Mouse (Mus musculus) gastrocnemius, postnatal 4 days (tissue): ENCODE data around the gene Nmu. TPM values are rescaled to one million over a fixed set of nuclear protein-coding genes. Genes with fewer than 3 reads are reported as not detected.
A peak's percentile ranks its signal among the peaks of the same experiment; 100 is the strongest.

Source experiments
- DNase-seq, 2 experiments: peaks; one replicate each; pipeline ENCODE4 v3.0.0; 2021 to 2022; ENCODE audit warnings: low spot score in 2 of 2, mixed read lengths in 2 of 2
- long read RNA-seq, 2 experiments: library from polyadenylated mRNA; stranded (forward); transcript quantifications; one replicate each; pipeline ENCODE4 v2.0.0; 2021
- total RNA-seq, 2 experiments: library from RNA; stranded (reverse); gene quantifications; 2 replicates each; pipeline ENCODE4 v1.2.3; 2021

The Nmu gene
- under 1 TPM in 1 of 2 experiments, not detected in 1; 0.56 TPM for total RNA-seq
- long read RNA-seq, experiment 1 = 0 reads
- long read RNA-seq, experiment 2 = 0 reads

DNA sequence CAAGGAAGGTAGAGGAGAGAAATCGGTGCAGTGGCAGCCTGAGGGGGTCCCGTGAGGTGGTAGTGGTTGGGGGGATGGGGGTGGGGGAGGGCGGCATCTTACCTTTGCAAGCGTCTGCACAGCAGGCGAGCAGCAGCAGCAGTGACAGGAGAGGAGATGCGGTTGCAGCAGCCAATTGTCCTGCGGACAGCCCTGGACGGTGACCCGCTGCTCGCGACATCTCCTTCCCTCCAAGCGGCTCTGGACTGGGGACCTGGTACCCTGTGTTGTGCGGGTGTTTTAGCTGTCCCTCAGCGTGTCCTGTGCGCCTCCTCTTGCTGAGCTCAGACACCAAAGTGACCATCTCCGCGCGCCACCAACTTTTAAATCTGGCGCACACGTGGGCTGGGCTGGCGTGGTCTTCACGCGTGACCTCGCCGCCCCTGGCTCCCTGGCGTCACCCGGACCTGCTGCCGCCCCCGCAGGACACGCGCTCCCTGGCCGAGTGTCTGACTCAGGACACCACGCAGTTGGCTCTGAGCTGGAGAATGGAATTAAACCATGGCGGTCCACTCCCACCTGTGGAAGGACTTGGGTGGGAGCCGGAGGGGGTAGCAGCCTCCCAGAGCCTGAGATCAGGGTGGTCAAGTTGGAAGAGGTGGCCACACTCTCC, at the start of gene Nmu:
Gene Nmu (minus strand): TSS at position 336 of the 652 bp plus-strand sequence.
- DNase-seq = peak in 1 of 2 experiments; percentile 16

DNA sequence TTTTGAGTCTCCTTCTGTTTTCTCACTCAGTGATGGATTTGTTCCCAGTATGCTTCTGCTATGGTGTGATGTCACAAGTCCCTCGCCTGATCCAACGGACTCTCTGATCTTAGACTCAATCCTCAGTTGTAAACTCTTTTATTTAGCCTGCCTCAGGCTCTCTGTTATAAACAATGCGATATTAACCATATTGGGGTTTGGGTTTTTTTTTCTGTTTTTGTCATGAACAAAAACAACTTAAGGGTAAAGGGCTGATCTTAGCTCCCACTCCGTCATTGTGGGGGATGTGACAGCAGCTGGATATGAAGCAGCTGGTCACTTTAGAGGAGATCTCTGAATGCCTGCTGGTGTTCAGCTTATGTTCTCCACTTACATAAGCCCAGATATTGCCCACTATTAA, 48.1 kb upstream of the Nmu start:
- DNase-seq = no peak

DNA sequence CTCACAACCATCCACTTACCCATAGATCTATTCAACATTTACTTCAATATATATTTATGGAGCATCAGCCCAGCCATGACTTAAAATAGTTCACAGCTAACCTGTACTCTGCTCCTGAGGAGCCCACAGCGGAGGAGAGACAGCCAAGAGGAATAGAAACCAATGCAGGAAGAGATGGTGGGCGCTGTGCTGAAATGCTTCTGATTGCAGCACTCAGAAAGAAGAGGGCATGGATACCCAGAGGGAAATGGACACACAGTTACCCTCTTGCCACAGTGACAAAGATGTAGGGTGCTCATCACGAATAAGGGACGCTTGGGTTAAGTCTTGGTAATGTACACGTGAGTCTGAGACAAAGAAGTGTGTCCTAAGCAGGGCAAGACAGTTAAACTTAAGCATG, 30.8 kb upstream of the Nmu start:
- no peak for DNase-seq

DNA sequence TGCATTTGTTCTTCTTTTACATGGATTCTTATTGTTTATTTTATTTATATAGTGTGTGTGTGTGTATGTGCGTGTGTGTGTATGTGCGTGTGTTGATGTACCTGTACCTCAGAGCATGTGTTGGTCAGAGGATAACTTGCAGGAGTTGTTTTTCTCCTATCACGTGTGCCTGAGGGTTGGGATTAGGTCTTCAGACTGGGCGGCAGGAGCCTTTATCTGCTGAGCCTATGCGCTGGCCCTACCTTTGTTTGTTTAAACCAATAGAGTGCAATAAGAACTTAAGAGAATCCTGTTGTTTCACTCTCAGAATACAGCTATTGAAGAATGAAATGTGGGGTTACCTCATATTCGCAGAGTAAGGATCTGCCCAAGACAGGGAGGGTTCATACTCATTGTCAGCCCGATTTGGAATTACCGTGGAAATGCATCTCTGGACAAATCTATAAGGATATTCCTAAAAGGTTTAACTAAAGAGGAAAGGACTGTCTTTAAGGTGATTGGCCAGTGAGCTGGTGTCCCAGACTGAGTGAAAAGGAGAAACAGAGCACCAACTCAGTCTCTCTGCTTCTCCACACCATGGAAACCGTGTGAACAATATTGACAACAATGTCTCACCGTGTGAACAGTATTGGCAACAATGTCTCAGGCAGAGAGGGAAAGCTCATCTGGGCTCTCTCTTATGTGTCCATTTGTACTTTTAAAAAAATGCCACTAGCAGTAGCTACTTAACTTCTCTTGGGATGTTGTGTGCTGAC, 25.6 kb upstream of the Nmu start:
- DNase-seq = no peak

DNA sequence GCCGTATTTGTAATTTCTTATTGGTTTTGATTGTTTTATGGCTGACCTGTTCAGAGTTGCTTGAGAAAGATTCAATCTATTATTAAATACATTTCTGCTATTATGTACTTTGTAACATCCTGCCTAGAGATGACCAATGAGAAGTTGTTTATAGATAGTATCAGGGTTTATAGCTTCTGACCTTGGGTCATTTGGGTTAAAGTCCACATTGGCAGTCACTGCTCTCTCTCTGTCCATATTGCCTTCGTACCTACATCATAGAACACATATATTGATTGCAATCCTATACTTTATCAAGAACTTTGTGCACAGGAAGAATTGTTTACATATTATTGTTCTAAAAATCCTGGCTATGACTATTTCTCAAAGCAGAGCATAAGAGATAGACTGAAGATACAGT, 24.9 kb upstream of the Nmu start:
- no peak for DNase-seq

DNA sequence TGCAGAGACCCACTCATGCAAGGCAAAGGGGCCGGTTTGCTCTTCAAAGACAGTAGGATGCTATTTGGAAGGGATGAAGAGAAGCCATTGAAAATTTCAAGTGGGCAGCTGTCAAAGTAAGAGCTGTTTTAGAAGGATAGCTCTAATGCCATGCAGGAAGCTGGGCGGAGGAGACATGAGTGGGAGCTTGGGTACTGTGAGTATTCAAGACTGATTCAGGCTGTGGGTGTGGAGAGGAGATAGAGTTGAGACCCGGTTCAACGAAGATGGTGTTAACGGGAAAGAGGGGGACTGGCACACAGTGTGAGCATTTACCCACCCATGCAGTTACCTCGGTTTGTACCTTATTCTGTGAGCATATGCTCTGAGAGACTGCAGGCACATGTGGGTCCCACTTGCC, 20.1 kb upstream of the Nmu start:
- no peak for DNase-seq

DNA sequence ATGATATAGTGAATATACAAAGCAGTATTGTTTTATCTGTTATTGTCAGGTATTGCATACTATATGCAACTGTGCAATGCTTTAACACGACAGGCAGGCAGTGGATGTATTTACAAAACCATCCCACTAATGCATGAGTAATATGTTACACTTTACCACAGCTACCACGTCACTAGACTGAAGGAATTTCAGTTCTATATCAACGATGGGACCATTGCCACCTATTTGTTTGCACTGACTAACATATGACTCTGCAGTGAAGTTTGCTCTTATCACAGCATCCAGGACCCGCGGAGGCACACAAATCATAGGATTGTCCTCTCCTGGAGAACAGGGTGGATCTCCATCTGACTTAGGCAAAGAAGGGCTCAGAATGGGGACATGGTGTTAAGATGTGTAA, 18.2 kb upstream of the Nmu start:
- no peak for DNase-seq

DNA sequence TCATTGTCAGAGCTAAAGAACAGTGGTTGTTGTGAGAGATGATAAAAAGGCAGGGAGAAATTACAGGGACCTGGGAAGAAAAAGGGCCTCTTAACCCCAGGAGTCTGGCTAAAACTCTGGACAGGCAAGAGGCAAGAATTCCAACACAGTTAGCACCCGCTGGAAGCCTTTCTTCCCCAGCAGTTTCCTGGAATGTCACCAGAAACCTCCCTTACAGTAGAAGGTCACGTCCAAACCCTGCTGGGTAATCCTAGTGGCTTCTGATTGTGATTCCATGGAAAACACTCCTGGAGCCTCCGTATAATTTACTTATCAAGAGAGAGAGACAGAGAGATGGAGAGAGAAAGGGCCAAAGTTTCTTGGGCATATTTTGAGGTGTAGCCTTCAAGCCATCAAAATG, 15.6 kb upstream of the Nmu start:
- no peak for DNase-seq

DNA sequence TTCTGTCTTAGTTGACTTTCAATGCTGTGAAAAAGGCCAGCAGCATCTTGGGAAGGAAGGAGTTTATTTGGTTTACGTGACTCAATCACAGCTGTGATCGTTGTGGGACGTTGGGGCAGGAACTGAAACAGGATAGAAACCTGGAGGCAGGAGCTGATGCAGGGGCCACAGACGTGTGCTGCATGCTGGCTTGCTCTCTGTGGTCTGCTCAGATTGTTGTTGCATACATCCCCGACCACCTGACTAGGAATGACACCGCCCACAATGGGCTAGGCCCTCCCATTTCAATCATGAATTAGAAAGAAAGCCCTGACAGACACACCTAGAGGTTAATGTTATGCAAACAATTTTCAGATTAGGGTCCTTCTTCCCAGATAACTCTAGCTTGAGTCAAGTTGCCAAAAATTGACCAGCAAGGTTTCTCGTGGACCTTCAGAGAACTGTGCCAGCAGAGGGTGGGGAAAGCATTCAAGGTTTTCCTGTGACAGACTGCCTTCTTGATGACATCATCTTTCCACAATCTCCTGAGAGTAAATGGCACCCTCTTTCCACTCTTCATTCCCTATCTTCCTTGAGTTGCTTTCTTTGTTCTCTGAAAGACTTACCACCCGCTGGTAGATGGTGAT, 5.7 kb upstream of the Nmu start:
- no peak for DNase-seq

DNA sequence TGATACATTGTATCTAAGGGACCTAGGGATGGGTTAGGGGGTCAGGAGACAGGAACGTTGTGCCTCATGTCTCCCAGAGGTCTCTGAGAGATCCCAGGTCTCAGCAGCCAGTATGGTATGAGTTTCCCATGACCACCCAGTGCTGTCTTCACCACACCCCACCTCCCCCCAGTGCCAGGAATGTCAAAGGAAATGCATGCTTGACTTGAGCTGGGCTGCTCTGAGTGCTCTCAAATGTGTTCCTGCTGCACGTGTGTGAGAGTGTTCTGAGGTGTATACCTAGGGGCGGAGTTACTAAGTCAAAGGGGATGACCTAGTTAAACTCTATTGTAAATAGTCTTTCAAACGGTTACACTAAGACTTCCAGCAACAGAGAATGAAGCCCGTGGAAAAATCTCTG, 1.8 kb upstream of the Nmu start:
- DNase-seq = no peak

DNA sequence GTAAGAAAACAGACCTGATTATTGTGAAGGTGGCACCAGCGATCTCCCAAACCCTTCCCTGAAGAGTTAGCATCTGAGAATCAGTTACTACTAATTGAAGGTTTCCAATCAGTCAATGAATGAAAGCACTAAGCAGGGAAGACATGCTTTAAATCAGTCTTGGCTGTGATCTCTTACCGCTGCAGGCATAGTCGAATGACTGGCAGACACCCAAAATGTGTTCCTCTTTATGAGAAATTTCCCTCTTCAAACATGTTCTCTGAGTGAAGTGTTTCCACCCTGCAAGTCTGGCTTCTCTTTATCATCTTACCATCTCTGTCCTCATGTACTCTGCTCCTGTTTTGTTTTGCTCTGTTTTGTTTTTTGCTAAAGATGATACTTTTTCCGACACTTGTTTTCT, 2.8 kb downstream of the Nmu start:
- DNase-seq = no peak

DNA sequence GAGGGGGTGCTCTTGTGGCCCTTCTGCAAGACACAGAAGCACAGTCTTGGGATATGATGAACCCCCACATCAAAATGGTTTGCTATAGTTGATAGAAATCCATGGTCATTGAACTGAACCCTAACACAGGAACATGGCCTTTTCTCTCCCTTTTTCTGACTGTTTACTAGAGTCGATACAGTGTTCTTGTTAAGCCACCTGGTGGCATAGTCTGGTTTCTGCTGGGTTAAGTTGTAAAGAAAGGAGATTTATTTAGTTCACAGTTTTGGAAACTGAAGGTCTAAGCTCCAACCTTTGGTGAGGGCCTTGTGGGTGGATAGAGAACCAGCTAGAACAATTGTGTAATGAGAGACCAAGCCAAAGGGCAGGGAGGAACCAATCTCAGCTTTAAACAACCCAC, 3.5 kb downstream of the Nmu start:
- peak in 1 of 2 experiments; percentile 2 for DNase-seq

DNA sequence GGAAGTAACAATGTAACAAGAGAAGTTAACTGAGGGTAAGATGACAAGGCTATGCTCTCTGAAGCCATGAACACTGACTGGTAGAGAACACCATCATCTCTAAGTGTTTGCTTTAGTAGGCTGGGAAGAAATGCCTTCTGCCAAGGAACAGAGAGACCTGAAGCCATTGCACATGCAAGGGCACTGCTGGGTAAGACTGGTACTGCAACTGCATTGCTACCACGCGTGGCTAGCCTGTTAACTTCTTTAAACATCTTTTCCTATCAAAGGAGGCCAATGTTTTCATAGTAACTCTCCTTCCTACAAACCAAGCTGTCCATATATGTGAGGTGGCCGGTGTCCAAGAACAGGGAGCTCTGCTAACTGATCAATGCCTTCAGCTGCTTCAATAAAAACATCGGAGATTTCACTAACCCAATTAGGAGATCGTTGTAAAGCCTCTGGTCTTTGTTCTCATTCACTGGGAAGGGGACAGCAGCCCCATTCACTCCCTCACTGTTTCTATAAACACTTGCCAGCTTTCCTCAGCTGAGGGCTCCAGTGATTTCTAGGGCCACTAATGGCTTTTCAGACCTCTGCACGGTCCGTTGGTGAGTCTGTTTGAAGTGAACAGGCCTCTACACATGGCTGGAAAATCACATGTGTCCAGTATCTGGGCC, 11.5 kb downstream of the Nmu start:
- DNase-seq = no peak

DNA sequence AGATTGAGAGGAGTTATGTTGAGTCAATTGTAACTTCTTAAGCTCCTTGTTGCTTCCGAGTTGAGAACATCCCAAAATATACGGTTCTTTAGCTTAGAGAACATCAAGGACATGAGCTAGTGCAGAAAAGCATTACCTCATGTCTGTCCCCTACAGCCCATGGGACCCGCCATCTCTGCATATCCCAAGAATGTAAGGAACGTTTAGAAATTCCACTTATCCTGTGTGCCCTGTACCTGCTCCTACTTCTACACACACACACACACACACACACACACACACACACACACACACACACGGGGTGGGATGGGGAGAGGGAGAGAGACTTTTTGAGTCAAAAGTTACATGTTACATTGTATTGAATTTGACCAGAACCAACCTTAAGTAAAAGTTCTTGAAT, 12.1 kb downstream of the Nmu start:
- no peak for DNase-seq

DNA sequence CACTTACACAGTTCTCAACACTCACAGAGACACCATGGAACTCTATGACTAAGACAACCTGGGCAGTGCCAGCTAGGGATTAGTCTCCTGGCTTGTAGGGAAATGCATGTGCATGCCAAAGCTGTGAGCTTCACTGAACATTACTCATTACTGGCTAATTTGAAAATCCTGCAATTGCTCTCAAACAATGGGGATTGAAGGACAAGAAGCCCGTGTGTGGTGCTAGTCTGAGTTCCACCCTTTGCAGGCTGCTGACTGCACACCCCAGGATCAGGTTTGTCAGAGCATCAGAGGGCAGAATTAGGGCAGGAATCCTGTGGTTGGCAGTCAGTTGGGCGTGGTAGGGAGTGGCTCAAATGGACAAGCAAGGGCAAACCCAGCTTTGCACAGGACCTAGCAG, 17.5 kb downstream of the Nmu start:
- no peak for DNase-seq

DNA sequence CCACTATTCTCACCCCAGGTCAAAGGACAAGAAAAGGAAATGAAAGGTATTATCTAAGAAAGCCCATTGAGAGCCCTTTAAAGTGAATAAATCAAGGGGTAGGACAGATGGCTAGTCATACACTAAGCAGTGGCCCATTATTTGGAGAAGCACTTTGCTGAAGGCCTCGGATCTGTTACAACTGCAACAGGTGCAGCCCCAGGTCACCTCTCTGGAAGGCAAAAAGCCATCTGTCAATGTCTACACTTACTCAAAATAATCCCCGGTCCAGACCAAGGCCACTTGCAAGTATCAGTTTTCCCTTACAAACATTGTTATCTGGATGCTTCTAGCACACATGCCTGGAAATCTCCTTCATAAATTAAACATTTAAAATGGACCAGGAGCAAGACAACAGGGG, 22.7 kb downstream of the Nmu start:
- DNase-seq = no peak

DNA sequence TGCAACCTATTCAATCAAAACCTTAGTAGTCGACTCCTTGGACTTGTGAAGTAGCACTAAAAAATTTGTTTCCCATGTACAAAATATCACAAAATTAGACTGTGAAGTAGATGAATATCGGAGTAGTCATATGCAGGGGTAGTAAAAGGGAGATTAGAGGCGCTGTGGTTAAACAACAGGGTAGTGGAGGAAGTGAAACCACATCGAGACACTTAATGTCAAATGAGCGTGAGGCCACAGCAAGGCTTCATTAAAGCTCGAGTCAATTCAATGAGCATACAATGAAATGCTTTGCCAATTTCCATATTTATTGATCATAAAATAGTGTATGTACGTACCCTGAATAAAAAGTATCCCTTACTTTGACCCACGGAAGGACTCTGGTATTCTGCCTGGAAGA, 26.5 kb downstream of the Nmu start:
- no peak for DNase-seq

DNA sequence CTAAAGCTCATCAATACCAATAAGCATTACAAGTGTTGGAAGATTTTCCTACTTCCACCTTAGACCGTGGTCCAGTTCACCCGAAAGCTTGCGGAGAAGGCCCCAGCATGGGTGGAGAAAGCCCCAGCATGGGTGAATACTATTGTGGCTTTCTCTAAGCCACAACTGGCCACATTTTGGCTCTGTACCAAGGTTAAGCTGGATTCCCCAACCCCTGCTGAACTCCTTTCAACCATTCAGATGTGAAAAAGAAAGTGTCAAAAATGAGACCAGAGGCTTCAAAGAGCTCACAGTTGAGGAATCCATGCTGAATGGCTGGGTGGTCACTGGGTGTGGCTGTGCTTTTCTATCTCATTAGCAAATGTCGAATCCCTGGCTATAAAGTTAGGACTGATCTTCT, 29.8 kb downstream of the Nmu start:
- DNase-seq = no peak

DNA sequence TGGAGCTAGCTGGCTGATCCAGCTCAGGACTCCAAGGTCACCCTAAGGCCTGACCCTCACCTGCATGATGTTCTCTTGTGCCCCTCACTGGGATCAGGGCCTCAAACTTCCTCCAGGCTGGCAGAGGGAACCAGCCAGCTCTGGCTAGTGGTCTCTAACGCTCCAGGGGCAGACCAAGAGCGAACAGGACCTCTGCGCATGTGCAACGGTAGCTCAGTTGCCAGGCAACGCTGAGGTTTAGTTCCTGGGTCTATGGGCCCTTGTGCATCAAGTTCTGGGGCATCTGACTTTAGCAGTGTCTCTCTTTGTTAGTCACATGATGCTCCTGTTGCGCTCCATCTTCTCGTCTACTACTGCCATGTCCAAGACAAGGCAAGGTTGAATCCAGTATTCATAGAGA, 32.6 kb downstream of the Nmu start, which contains the start of gene Pdcl2:
Gene Pdcl2 (minus strand): TSS at position 204 of the 400 bp plus-strand sequence.
- no peak for DNase-seq

DNA sequence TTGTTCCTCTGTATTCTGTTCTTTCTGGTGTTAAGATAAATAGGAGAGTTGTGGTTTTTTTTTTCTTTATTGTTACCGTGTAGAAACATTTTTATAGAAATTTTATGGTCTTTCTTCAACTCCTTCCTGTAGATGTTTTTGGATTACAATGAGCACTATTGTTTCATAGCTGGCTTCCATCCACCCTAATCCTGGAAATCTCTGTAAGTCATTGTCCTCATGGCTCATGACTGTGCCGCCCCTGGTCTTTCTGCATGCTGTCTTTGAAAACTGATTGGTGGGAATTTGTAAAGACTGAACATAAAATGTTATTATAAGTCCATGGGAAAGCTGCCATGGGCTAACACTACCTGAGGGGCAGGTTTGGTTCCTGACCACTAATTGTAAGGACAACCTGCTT, 36.3 kb downstream of the Nmu start:
- DNase-seq = no peak

DNA sequence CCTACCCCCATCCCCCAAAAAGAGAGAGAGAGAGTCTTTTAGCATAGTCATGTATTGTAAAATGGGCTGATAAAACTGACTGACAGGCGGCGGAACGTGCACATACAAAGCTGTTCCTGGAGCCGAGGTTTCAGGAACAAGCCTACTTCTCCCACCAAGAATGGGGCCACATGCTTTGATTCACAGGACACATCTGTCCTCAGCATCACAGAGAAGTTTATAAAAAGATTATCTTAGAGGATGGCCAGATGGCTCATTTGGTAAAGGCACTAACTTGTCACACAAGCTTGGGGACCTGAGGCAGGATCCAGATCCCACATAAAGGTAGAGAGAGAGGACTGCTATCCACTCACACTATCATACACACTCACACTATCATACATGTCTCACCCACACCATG, 38.5 kb downstream of the Nmu start:
- DNase-seq = no peak
